Mouse (Mus musculus): Measurements from ENCODE around the gene Gm3526. TPM values are rescaled to one million over a fixed set of nuclear protein-coding genes. Genes with fewer than 3 reads are reported as not detected.

The Gm3526 gene
- total RNA-seq (2023), result not detected

GRCm38 (mm10) chr14:5260480-5260879, at the start of gene Gm3526:
Gene Gm3526 (minus strand): TSS chr14:5260580.

Other genes with a start within 250 kb of the Gm3526 start
- gene Gm3298, start 244.7 kb downstream of the Gm3526 start, total RNA-seq (2023), result not detected
- not detected for gene 4930555G01Rik, start 210.0 kb downstream of the Gm3526 start, total RNA-seq (2023)
- gene Gm8281, start 189.5 kb downstream of the Gm3526 start, total RNA-seq (2023), result not detected
- gene Gm8279, start 129.1 kb downstream of the Gm3526 start, total RNA-seq (2023), result not detected
- not detected for gene Gm3317, start 96.0 kb downstream of the Gm3526 start, total RNA-seq (2023)
- gene Gm8271, start 74.8 kb downstream of the Gm3526 start, total RNA-seq (2023), result not detected
- gene Gm3542, start 74.3 kb upstream of the Gm3526 start, total RNA-seq (2023), result not detected
- not detected for gene Gm3500, start 128.5 kb upstream of the Gm3526 start, total RNA-seq (2023)
- not detected for gene Gm3194, start 194.9 kb upstream of the Gm3526 start, total RNA-seq (2023)
- not detected for gene Gm8246, start 217.2 kb upstream of the Gm3526 start, total RNA-seq (2023)
- gene Gm3187, start 223.6 kb upstream of the Gm3526 start, total RNA-seq (2023), result not detected
- gene Gm3488, start 241.1 kb upstream of the Gm3526 start, total RNA-seq (2023), result not detected

All from monocyte, adult 59 days (primary cell).